ENCODE assay signal across 9 mouse cellular contexts in genomic region chr17:65252160-65252559, GRCm38 (mm10).
A peak's percentile ranks its signal among the peaks of the same experiment; 100 is the strongest.
DNase-seq lines count a peak whose midpoint lies in the region; TF ChIP-seq lines count a peak whose summit lies in the region.
"Had no signal": no experiment of that assay in that cellular context is flagged by ENCODE, and none has a peak within 500 bp of the region (broad histone marks: within the 10 kb centered on the region; RNA-seq: fewer than 3 reads in every experiment).

No protein-coding gene starts in this region.

- no peak overlapping the region for H3K9ac ChIP-seq in CH12.LX (ENCODE audit: insufficient read depth, low read depth)

- in situ Hi-C loops in CH12.LX (cut with MboI; ENCODE audit: low pct_ligation_motif_present, low pct_unique_long_range_greater_than_20kb, low sequenced_read_pairs): no loop called here

- TF ChIP-seq POLR2A in CH12.LX (IDR thresholded peaks at IDR 0.05; ENCODE audit: low read depth, low read length): no peak

- no peak overlapping the region for H3K4me2 ChIP-seq in CH12.LX (ENCODE audit: insufficient read depth, low read depth, poor library complexity, severe bottlenecking)

- H3K79me2 ChIP-seq in CH12.LX (replicated peaks; ENCODE audit: control insufficient read depth, extremely low read depth, insufficient read depth, poor library complexity, severe bottlenecking): no peaks in the 10 kb centered on the region

- peak; percentile 8 for DNase-seq in embryo, embryonic 10.5 days (ENCODE audit: low spot score)
- DNase-seq in embryo, embryonic 10 days (ENCODE audit: low spot score): no peak
- DNase-seq in layer of hippocampus, adult 2 months (ENCODE audit: low spot score in 2 of 2): no peak
- no peak for DNase-seq in layer of hippocampus, adult 9-10 months (ENCODE audit: low spot score)
- peak; percentile 7 for DNase-seq in CH12.LX (ENCODE audit: extremely low read depth)
- DNase-seq in embryo, embryonic 11.5 days (ENCODE audit: low read depth, low spot score): peak; percentile 0
- DNase-seq in urinary bladder, postnatal 10 days (ENCODE audit: low spot score): no peak
- no peak for DNase-seq in thymus, postnatal 14 days

- no peaks in the 10 kb centered on the region for H3K9me3 ChIP-seq in CH12.LX (replicated peaks; ENCODE audit: low read length)

- no peak for TF ChIP-seq EP300 in CH12.LX (IDR thresholded peaks at IDR 0.05; ENCODE audit: low read length)

- H3K4me1 ChIP-seq in CH12.LX (ENCODE audit: control insufficient read depth in 1 of 2, insufficient read depth in 2 of 2): no peaks in the 10 kb centered on the region

- TF ChIP-seq CTCF in layer of hippocampus, adult 2 months (conservative IDR thresholded peaks at IDR 0.05): peak; percentile 75
- peak; percentile 19 to 53; a peak in 2 of 4 replicates for TF ChIP-seq CTCF in CH12.LX (conservative IDR thresholded peaks at IDR 0.05 in 1 of 2, IDR thresholded peaks at IDR 0.05 in 1 of 2; ENCODE audit: low read depth in 2 of 2, low read length in 2 of 2)

- H3K36me3 ChIP-seq in CH12.LX (replicated peaks in 1 of 2; ENCODE audit: control insufficient read depth in 1 of 2, insufficient read depth in 1 of 2, low read length in 1 of 2): no peaks in the 10 kb centered on the region
- H3K36me3 ChIP-seq: G1E had no signal

- no peaks in the 10 kb centered on the region for H3K27me3 ChIP-seq in CH12.LX (replicated peaks)

- no peak overlapping the region for H3K4me3 ChIP-seq in layer of hippocampus, adult 2 months
- no peak overlapping the region for H3K4me3 ChIP-seq in CH12.LX (replicated peaks in 1 of 3; ENCODE audit: low read depth in 2 of 3, low read length in 2 of 3, poor library complexity in 1 of 3)

- no peak overlapping the region for H3K27ac ChIP-seq in layer of hippocampus, adult 2 months
- no peak overlapping the region for H3K27ac ChIP-seq in CH12.LX (ENCODE audit: insufficient read depth, low read depth)

- dilution Hi-C loops in CH12.LX (cut with MboI; ENCODE audit: extremely low pct_ligation_motif_present, extremely low pct_unique_long_range_greater_than_20kb, low sequenced_read_pairs): no loop called here

- peak; percentile 56 for TF ChIP-seq RAD21 in CH12.LX (IDR thresholded peaks at IDR 0.05; ENCODE audit: low read depth, low read length)

TF ChIP-seq in CH12.LX, 34 proteins besides CTCF, POLR2A, EP300 and RAD21:
- peak; percentile 32 for TF ChIP-seq SMC3 (IDR thresholded peaks at IDR 0.05; ENCODE audit: low read depth, low read length)
- TF ChIP-seq ZKSCAN1 (IDR thresholded peaks at IDR 0.05; ENCODE audit: borderline replicate concordance, low read depth, low read length): no peak
- no peak for TF ChIP-seq ELF1 (IDR thresholded peaks at IDR 0.05; ENCODE audit: low read depth, low read length)
- no peak for TF ChIP-seq E2F4 (IDR thresholded peaks at IDR 0.05; ENCODE audit: insufficient replicate concordance, low read depth, low read length)
- TF ChIP-seq GABPA (IDR thresholded peaks at IDR 0.05; ENCODE audit: insufficient replicate concordance, low read depth, low read length): no peak
- no peak for TF ChIP-seq USF2 (conservative IDR thresholded peaks at IDR 0.05; ENCODE audit: low read depth, low read length)

Comparison
In these comparisons a context has a peak if more than half of its experiments do, and no peak if none do; other contexts are left out.
1. DNase-seq: peak in embryo, embryonic 10.5 days (single experiment), CH12.LX (single experiment) and embryo, embryonic 11.5 days (single experiment); none in embryo, embryonic 10 days (single experiment), layer of hippocampus, adult 2 months (0 of 2), layer of hippocampus, adult 9-10 months (single experiment), urinary bladder, postnatal 10 days (single experiment) and thymus, postnatal 14 days (single experiment).